Mouse (Mus musculus): Measurements from ENCODE around the gene Gpc5. TPM values are rescaled to one million over a fixed set of nuclear protein-coding genes. Genes with fewer than 3 reads are reported as not detected.

Gene Gpc5
- total RNA-seq, 2 experiments from 2014 or later = 1.3 TPM; not detected in 1

DNA sequence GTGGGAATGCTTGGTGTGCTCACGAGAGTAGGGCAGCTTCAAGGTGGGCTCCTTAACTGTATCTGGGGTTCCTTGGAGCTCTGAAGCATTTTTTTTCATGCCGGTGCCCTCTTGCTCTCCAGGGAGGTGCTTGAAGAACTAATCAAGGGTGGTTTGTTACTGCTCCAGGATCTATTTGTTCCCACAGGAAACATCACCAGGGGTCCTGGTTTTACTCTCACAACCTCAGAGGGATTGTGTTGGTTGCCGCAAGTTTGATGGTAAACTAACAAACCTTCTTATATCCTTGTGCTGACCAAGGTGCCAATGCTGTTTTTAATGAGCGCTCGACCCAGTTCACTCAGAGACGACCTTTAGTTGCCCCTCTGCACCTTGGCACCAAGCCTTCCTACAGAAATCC lies 937 bp downstream of the Gpc5 start:
- ATAC-seq (replicated peaks; ENCODE audit: low FRiP score, low TSS enrichment, poor library complexity, severe bottlenecking) = no peak

DNA sequence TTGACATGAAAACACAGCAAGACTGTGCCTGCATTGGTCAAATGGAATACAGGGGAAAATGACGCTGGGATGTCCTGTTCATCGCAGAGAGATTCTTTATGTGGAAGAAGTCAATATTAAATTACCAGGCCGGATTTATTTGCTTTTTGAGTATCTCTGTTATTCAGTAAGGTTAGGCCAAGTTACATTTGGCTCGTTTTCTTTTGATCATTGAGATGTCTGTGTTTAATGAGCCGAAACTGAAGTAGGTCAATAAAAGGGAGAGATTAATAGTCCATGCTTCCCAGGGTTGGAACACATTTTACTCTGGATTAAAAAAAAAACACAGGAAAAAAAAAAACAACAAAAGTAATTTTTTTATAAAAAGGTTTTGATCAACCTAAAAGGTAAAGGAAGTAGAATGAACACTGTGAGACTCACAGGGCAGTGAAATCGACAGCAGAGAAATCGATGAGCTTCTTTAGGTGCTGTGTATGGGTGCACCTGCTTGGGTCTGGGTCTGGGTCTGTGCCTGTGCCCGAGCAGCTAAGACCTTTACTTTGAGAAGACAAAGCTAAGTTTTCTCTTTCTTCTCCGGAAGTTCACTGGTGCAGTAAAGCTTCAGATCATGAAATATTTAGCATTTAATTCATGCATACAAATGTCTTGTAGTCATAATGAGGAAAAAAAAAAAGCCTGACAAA lies 8.7 kb downstream of the Gpc5 start:
- ATAC-seq (replicated peaks; ENCODE audit: low FRiP score, low TSS enrichment, poor library complexity, severe bottlenecking) = no peak

DNA sequence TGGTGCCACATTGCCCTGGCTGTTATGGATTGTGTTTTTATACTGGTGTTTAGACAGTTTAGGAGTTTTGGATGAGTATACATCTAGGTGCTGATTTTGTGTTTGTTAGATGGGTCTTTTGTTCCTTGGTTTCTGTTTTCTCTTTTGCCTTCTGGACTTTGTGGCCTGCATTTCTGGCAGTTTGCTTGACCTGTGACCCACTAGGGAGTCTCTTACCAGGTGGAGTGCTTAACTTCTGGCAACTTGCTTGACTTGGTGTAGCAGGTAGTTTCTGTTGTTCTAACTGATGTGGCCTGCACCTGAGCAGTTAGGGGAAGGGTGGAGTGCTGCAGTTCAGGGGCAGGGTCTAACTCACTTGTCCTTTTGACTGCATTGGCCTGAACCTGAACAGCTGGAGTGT lies 14.3 kb downstream of the Gpc5 start:
- ATAC-seq (replicated peaks; ENCODE audit: low FRiP score, low TSS enrichment, poor library complexity, severe bottlenecking) = no peak

DNA sequence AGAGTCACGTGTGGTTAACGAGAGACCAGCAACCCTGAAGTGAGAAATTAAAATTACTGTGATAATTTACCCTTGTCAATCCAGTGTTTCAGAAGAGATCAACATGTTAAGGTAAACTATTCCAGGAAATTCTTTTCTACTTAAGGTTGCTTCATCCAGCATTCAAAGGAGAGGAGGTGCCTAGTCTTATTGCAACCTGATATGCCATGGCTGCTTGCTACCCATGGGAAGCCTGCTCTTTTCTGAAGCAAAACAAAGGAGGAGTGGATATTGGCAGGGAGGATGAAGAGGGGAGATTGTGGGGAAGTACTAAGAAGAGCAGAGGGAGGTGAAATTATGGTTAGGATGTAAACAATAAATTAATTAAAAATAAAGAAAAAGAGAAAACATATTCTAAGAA lies 15.5 kb downstream of the Gpc5 start:
- ATAC-seq (replicated peaks; ENCODE audit: low FRiP score, low TSS enrichment, poor library complexity, severe bottlenecking) = no peak

DNA sequence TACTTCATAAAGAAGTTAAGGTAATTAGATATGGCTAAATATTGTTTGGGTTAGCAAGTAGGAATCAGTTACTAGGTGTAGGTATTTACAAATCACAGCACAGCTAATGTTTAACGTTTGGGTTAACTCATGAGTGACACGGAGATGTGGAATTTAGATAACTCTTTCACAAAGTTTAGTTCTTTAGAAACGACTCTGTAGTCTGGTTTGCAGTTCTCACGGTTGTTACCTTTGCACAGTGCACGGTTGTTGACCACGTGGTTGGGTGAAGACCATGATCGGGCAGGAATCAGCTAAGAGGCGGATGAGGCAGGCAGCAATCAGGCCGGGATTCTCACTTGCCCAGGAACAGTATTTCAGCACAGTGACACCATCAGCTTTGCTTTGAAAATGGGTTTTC lies 26.6 kb downstream of the Gpc5 start:
- ATAC-seq (replicated peaks; ENCODE audit: low FRiP score, low TSS enrichment, poor library complexity, severe bottlenecking) = no peak

DNA sequence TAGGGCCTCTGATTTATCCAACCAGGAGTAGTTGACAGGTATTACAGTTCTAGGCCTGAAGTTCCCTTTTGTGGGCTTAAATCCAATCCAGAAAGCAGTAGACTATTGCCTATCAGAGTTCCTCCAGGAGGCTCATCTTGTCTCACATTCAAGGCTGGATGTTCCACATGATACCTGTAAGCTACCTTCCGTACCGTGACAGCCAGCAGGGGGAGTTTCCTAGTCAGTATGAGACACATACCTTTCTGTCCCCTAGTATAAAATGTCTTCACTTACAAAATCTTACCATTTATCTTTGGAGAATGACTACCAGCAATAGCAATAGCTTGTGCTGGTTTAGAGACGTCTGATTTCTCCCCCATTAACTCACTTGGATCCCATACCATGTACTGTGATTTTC lies 56.8 kb downstream of the Gpc5 start:
- ATAC-seq (replicated peaks; ENCODE audit: low FRiP score, low TSS enrichment, poor library complexity, severe bottlenecking) = no peak

DNA sequence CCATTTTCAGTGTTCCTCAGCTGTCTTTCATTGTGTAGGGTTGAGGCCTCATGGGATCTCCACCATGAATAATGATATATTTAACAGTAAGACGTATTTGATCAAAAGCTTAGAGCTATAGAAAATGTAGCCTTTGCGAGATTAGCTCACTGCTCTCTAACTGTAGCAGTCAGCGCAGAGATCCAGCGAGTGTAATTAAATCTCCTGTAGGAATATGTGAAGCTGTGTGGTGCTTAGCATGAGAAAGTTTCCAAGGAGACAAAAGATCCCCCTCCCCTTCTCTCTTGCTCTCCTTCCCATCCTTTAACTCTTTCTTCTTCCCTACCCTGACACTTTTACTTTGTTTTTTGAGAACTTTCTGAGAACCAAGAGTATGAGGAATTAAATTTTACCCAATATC lies 64.6 kb downstream of the Gpc5 start:
- ATAC-seq (replicated peaks; ENCODE audit: low FRiP score, low TSS enrichment, poor library complexity, severe bottlenecking) = no peak

DNA sequence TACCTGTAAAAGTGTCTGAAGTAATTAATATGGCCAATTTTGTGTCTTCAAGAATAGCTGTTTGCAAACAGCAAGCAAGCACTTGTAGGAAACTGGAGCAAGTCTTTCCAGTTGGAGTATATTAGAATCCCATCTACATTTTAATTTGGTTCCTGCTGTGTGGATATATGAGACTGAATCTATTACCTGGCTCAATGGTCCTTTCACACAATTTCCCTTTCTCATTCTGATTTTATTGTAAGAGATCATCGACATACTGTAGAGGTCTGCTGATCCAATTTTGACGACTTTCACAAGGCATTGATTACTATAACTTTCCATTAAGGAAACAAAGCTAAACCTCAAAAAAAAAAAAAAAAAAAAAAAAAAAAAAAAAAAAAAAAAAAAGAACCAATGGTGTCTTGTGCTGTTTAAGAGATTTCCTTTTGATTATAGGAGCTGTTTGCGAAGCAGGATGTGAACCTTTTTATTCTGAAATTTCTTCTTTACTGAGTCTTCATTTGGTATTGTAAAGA lies 85.4 kb downstream of the Gpc5 start:
- ATAC-seq (replicated peaks; ENCODE audit: low FRiP score, low TSS enrichment, poor library complexity, severe bottlenecking) = no peak

DNA sequence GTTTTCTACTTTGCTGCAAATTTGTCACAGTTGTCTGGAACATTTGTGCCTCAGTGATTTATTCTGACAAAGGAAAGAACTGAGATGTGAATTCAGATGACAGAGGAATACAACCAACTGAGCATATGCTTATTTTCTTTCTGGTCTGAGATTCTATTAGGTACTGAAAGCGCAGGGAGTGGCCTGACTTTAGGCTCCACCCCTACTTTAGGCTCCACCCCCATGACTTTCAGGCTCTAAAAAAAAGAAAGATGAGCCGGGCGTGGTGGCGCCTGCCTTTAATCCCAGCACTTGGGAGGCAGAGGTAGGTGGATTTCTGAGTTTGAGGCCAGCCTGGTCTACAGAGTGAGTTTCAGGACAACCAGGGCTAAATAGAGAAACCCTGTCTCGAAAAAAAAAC lies 87.9 kb downstream of the Gpc5 start:
- ATAC-seq (replicated peaks; ENCODE audit: low FRiP score, low TSS enrichment, poor library complexity, severe bottlenecking) = no peak

DNA sequence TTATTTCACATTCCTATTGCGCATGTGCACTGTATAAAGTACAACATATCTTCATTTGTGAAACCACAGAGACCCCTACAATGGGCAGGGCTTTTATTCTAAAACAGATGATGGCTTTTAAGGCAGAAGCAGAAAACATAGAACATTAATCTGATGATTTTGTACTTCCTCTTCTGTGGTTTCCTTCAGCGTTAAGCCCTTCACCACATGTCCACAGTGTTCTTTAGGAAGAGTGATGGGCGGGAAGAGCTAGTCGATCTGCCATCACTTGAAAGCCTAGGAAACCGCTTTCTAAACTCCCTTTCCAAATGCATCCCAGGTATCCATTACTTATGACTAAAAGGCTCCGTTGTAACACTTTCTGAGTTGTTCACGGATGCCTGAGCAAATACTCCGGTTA lies 96.2 kb downstream of the Gpc5 start:
- ATAC-seq (replicated peaks; ENCODE audit: low FRiP score, low TSS enrichment, poor library complexity, severe bottlenecking) = no peak

DNA sequence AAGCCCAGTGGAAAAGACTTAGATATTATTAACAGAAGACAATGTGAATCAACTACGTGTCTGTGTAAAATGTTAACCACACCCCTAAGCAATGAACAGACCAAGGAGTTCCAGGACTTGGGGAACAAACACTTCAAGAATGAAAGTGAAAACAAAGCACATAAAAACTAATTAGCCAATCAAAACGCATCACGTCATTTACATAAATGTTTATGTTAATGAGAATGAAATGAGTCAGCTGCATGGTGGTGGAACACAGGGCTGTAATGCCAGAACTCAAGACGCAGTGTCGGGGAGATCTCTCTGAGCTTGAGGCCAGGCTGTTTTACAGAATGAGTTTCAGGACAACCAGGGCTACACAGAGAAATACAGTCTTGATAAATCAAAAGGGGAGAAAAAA lies 136.1 kb downstream of the Gpc5 start:
- no peak for ATAC-seq (replicated peaks; ENCODE audit: low FRiP score, low TSS enrichment, poor library complexity, severe bottlenecking)

DNA sequence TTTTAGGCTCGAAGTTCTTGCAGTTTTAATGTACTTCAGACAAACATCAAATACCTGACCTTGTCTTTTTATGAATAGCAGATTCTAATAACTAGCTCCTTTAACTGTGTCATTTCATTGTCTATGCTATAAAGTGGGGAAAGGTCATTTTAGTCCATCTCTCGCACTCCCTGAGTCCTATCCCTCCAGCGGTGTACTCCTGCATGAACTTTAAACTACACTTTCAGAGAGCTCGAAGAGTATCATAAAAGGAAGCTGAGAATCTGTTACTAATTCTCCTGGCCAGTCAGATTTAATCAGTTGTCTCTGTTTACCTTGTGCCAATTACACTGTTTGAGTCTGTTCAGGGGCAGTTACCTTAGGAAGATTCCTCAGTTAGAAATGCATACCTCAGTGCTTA lies 144.4 kb downstream of the Gpc5 start:
- no peak for ATAC-seq (replicated peaks; ENCODE audit: low FRiP score, low TSS enrichment, poor library complexity, severe bottlenecking)

DNA sequence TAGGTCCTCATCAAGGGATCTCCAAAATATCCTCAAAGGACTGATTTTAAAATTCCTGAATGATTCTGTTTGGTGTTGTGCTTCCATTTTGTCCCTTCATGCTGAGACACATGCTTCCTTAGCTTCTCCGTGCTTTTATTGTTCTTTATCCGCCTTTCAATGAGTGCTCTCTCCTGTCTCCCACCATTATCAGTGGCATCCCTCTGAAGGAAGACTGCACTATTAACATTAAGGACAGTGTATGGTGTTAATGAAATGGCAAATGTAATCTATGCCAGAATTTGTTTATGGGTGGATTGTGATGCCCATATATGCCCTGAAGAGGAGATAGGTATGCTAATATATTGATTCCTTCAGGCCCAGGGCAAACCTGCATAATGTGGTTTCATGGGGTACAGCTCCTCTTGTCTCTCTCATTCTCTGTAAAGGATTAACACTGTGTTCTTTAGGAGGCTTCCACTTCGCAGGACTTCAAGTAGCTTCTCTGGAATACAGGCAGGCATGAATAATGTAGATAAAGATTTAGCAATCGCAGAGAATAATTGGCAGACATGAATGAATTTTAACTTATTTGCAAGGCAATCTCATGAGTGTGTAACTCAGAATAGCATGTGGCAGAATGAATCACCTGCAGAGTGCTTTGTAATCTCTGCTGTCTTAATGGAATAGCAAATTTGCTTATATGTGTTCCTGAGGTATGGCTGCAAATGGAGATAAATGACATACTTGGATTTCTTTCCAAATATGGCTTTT lies 148.8 kb downstream of the Gpc5 start:
- no peak for ATAC-seq (replicated peaks; ENCODE audit: low FRiP score, low TSS enrichment, poor library complexity, severe bottlenecking)

DNA sequence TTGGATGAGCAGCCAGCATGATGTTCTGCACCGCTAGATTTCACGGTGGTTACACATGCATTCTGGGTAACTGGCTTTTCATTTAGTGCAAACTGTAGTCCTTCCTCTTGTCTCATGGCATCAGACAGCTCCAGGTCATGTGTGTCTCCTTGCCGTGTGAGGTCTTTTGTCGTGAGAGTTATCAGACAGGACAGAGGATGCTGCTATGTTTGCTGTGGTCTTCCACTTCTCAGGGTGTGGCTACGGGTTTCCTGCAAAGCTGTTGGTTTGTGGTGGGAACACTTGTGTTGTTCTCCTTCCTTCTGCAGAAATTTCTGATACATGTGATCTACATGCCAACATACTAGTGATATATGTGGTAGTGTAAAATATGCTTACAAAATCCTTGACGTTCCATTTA lies 158.5 kb downstream of the Gpc5 start:
- peak; percentile 82 for ATAC-seq (replicated peaks; ENCODE audit: low FRiP score, low TSS enrichment, poor library complexity, severe bottlenecking)

DNA sequence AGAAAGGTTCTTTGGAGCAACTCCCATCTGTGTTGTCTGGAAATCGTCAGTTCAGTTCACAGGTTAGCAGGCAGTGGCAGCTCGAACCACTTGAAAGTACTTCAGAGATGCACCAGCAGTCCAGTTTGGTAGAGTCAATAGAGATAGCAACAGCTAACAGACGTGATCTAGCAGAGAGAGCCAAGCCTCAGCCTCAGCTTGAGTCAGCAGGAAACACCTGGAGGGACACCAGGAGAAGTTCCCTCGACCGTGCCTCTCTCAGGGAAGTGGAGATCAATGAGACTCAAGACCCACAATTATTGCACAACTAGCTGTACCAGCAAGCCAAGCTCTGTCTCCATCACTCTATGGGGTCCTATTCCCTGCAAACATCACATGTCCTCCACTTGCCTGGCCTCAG lies 159.8 kb downstream of the Gpc5 start:
- ATAC-seq (replicated peaks; ENCODE audit: low FRiP score, low TSS enrichment, poor library complexity, severe bottlenecking) = 0 out of 2 replicates have a peak, but pooled peaks have one; percentile 19

DNA sequence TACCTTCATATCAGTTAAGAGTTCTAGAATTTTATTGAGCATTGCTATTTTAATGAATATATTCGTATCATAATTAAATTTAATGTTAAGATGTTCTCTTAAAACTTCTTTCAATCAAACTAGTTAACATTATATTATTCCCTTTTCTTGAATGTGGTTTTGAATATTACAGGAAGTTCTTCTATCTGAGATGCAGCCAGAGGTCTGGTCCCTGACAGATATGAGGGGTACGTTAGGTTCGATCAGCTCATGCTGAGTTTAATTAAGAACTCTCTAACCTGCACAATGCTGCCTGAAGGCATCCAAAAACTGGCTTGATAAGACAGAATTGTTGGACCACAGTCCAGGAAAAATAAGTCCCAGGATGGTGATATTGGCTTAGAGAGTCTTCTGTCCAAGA lies 161.1 kb downstream of the Gpc5 start:
- no peak for ATAC-seq (replicated peaks; ENCODE audit: low FRiP score, low TSS enrichment, poor library complexity, severe bottlenecking)

DNA sequence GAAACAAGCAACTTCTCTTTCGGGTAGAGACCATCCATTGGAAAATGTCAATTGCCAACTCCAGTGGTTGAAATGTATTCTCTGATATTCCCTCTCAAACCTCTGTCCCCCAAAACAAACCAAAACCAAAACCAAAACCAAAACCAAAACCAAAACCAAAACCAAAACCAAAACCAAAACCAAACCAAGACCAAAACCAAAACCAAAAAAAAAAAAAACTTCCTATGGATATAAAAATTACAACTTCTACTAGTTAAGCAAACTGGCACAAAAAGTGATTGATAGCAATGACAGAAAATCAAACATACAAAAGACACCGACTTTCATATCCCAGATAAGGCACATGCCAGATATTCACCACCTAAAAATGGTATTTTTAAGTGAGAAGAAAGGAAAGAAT lies 161.7 kb downstream of the Gpc5 start:
- no peak for ATAC-seq (replicated peaks; ENCODE audit: low FRiP score, low TSS enrichment, poor library complexity, severe bottlenecking)

DNA sequence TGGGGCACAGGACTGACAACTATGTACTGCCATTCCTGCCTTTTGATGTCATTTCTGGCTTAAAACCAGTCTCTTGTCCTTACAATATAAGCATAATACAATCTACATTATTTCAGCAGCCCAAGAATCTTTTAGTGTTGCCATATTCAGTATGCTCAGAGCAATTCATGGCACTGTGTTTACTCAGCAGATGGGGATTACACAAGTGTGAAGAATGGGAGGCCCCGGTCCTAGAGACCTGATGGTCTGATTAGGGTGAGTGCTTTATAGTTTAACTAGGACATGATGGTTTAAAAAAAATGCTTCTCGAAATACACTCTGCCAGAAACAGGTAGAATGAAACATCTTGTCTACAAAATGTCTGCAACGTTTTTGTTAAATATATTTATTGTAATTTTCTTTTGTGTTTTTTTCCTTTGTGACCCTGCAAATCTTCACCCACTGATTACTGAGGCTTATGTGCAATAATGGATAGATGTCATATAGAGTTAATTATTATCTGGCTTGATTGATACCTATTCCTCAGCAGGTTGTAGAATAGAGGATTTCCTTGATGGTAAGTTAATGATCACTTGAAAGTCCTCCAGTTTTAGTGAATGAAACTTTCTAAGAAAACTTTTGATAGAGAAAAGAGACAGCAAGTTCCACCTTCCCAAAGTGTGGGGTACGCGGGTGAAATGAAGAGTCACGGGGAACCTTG lies 177.8 kb downstream of the Gpc5 start:
- no peak for ATAC-seq (replicated peaks; ENCODE audit: low FRiP score, low TSS enrichment, poor library complexity, severe bottlenecking)

DNA sequence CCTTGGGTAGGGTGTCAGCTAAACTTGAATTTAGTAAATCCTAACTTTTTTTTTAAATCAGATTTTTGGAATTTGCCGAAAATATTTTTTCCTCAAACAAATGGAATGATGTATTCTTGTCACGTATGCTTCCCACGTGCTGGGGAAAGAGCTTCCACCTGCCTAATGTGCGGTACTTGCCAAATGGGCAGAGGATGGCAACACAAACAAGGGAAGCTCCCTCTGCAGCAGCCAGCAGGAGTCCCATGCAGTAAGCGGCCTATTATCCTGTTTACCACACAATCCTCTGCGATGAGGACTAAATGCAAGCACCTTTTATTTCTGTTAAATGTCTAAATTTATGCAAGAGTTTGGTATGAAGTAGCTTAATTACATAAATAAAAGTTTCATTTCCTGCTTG lies 178.4 kb downstream of the Gpc5 start:
- ATAC-seq (replicated peaks; ENCODE audit: low FRiP score, low TSS enrichment, poor library complexity, severe bottlenecking) = no peak

DNA sequence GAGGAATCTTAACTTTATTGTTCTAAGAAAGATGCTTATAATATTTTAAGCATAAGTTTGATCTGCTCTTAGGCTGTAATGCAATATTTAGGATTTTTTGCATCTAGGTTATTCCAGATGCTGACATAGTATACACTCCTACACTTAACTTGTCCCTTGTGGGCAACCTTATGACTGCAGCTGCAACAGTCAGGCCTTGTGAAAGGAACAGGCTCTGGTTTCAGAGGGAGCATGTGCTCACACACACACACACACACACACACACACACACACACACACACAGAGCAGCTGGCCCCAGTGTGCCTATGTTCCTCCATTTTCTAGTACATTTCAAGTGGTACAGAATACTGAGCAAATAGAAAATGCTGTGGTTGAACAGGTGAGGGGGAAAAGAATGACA lies 190.8 kb downstream of the Gpc5 start:
- ATAC-seq (replicated peaks; ENCODE audit: low FRiP score, low TSS enrichment, poor library complexity, severe bottlenecking) = no peak

DNA sequence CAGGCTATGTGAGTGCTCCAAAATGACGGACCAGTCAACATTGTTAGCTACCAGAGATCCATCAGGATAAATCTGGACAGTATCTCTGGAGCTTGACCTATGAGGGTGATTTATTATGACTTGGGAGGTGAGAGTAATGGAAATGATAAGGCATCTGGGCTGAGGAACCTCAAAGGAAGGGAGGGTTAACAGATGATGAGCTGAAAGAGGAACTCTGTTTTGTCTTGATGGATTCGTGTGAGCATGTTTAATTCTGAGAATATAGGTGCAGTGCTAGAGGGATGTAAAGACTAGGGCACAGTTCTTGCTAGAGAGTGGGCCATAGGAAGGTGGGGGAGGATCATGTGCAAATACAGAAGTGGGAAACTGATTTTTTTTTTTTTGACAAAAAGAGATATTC lies 232.2 kb downstream of the Gpc5 start:
- no peak for ATAC-seq (replicated peaks; ENCODE audit: low FRiP score, low TSS enrichment, poor library complexity, severe bottlenecking)

Data from megakaryocyte-erythroid progenitor cell, adult 5-6 weeks (primary cell).